Mouse (Mus musculus): Measurements from ENCODE around the gene Fbxl20. TPM values are rescaled to one million over a fixed set of nuclear protein-coding genes. Genes with fewer than 3 reads are reported as not detected.

Fbxl20 gene
- total RNA-seq, 1 experiment from 2014 or later: 61.6 TPM

- no peak for ATAC-seq (ENCODE audit: extremely low read depth, insufficient number of reproducible peaks, low FRiP score, poor library complexity, severe bottlenecking)
Observed at GRCm38 (mm10) chr11:98109706-98110105, 40.5 kb downstream of the Fbxl20 start.

- no peak for ATAC-seq (ENCODE audit: extremely low read depth, insufficient number of reproducible peaks, low FRiP score, poor library complexity, severe bottlenecking)
Observed at GRCm38 (mm10) chr11:98101332-98101731, 48.9 kb downstream of the Fbxl20 start.

GRCm38 (mm10) chr11:98090583-98090982 is 59.6 kb downstream of the Fbxl20 start:
- ATAC-seq (ENCODE audit: extremely low read depth, insufficient number of reproducible peaks, low FRiP score, poor library complexity, severe bottlenecking): no peak

DNA sequence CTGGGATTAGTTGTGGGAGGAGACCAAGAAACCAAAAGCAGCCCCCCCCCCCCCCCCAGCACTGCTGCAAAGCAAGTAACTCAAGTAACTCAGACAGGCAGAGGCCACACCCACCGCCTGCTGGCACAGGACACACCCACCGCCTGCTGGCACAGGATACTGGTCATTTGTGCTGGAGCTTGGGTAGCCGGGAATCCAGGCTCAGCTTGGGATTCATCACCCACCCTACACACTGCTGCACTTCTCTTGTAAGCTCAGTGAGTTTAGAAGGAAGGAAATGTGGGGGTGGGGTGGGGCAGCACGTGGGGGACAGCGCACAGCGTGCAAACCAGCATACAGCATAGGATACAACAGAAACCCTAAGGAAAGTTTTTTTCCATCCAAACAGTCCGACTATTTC is 62.0 kb downstream of the Fbxl20 start:
- no peak for ATAC-seq (ENCODE audit: extremely low read depth, insufficient number of reproducible peaks, low FRiP score, poor library complexity, severe bottlenecking)

DNA sequence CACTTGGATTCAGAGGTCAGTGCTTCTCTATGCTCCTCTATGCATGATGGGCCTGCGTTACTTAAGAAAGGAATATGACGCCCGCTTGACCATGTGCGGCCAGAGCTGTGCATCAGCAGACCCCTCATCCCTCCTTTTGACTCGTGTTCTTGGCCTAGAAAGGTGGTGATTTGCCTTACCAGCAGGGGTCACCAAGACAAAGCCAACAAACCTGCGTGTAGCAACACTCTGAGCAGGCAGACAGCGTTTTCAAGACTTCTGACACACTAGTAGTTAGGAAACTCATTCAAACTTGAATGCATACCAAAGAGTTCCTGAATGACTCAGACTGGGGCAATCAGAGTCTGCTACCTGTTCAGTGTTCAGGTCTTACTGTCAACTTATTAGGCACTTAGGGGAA is 63.6 kb downstream of the Fbxl20 start:
- ATAC-seq (ENCODE audit: extremely low read depth, insufficient number of reproducible peaks, low FRiP score, poor library complexity, severe bottlenecking): no peak

DNA sequence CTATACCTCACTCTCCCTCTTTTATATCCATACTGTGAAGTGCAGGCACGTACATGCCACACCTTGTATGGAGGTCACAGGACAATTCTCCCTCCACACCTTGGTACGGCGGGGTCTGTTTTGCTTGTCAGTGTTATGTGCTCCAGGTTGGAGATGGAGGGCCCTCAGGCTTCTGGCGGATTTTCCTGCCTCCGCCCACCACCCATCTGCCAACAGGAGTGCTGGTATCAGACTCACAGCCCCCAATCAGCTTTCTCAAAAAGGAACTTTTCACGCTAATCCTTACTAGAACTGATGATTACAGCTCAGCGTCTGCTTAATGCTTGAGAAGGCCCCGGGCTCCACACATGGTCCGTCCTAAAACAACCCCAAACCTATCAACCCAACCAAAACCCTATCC is 64.1 kb downstream of the Fbxl20 start:
- ATAC-seq (ENCODE audit: extremely low read depth, insufficient number of reproducible peaks, low FRiP score, poor library complexity, severe bottlenecking): no peak

DNA sequence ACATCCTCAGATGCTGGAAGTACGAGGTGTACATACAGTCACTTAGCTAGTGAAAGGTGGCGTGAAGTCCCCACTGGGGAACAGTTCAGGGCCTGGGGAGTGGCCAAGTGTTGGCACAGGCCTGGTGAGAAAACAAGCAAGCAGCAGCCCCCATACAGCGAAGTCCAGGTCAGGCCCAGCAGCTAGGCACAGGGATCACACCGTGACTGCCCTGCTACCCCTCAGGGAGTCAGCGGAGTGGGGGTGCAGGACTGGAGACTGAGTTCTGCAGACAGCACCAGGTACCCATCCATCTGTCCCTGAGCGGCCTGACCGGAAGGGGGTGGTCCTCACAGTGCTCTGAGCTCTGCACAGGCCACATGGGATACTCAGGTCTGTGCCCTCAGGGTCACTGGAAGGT is 67.5 kb downstream of the Fbxl20 start:
- 0 out of 2 replicates have a peak, but pooled peaks have one; percentile 9 for ATAC-seq (ENCODE audit: extremely low read depth, insufficient number of reproducible peaks, low FRiP score, poor library complexity, severe bottlenecking)

GRCm38 (mm10) chr11:98080450-98080849 is 69.8 kb downstream of the Fbxl20 start:
- no peak for ATAC-seq (ENCODE audit: extremely low read depth, insufficient number of reproducible peaks, low FRiP score, poor library complexity, severe bottlenecking)

GRCm38 (mm10) chr11:98077086-98077485 is 73.1 kb downstream of the Fbxl20 start:
- ATAC-seq (ENCODE audit: extremely low read depth, insufficient number of reproducible peaks, low FRiP score, poor library complexity, severe bottlenecking): no peak

GRCm38 (mm10) chr11:98075195-98075808 is 74.9 kb downstream of the Fbxl20 start:
- peak; percentile 70; the same call in 1 of the 2 replicates for ATAC-seq (ENCODE audit: extremely low read depth, insufficient number of reproducible peaks, low FRiP score, poor library complexity, severe bottlenecking)

DNA sequence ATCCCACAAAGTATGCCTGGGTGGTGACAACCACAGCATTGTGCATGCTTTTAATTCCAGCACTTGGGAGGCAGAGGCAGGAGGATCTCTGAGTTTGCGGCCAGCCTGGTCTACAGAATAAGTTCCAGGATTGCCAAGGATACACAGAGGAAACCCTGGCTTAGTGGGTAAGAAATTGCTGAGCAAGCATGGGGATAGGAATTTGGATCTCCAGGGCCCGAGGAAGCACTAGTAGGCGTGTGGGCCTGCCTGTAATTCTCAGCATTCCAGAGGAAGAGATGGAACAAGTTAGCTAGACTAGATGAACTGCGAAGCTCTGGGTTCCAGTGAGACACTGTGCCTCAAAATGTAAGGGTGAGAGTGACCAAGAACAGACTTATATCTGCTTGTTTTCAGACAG is 76.8 kb downstream of the Fbxl20 start:
- no peak for ATAC-seq (ENCODE audit: extremely low read depth, insufficient number of reproducible peaks, low FRiP score, poor library complexity, severe bottlenecking)

DNA sequence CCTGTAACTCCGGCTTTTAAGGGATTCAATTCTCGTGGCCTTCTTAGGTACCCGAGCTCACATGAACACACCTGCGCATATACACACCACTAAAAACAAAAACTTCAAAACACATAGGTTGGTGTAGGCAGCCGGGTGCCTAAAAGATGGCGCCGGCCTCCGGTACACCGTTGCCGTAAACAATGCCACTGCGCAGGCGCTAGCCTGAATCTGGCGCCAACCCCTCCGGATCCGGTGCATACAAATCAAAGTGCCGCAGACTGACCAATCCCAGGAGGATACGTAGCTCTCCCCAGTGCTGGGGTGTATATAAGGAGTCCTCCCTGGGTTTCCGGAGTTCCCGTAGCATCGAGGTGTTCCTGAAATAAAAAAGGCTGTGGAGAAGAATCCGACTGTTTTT is 82.9 kb downstream of the Fbxl20 start:
- no peak for ATAC-seq (ENCODE audit: extremely low read depth, insufficient number of reproducible peaks, low FRiP score, poor library complexity, severe bottlenecking)

DNA sequence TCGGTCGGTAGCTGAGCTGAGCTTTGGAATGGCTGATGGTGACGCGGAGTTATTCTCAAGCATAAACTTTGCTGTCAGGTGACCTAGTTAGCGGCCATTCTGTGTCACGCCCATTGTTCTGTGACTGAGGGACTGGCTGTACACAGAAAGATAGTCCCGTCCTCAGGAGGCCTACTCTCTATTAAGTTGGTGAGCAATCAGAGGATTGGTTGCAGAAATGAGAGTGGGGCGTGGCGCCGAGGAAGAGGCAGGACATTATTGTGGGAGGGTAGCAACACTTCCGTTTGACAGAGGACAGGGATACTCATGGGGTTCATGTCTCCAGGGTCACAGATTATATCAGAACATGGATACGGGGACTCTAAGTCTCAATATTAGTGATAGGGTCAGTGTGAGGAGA is 84.0 kb downstream of the Fbxl20 start:
- no peak for ATAC-seq (ENCODE audit: extremely low read depth, insufficient number of reproducible peaks, low FRiP score, poor library complexity, severe bottlenecking)

DNA sequence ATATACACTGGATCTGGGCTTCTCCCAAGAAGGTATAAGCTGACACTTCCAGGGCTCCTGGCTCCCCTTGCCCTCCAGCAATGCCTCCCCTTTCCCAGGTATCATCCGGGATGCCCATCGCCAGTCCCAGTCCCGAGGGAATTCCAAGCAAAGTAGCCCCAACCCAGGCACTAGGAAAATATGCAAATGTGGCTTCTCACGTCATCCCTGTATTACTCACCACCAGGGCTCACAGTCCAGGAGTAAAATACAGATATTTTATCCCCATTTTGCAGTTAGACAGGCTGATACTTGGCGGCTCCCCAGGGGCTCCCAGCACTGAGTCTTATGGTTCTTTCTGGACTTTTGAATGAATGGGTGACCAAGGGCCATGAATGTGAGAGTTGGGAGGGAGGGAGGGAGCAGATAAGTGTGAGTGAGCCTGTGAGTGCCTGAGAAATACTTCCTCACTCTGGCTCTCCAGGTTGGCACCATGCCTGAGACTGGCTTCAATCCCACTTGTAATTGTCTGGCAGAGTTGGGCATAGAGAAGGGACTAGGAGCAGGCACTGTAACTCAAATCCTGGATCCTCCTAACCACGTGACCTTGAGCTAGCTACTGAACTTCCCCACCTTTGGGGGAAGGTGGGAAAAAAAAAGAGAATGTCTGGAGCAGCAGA is 88.2 kb downstream of the Fbxl20 start:
- no peak for ATAC-seq (ENCODE audit: extremely low read depth, insufficient number of reproducible peaks, low FRiP score, poor library complexity, severe bottlenecking)

DNA sequence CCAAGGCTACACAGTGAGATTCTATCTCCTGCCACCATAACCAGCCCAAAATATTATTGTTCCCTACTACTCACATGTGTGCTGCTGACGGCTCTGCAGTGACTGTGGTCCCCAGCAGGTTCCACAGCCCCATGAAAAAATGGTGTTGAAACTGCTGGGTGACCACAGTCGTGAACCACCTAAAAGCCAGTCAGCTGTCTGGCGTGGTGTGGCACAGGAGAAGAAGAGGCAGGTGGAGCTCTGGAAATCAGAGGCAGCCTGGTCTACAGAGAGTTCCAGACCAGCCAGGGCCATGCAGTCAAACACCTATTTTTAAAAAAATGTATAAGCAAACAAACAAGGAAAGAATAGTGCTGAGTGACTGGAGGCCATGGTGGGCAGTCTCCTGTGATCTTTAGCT is 88.8 kb downstream of the Fbxl20 start:
- no peak for ATAC-seq (ENCODE audit: extremely low read depth, insufficient number of reproducible peaks, low FRiP score, poor library complexity, severe bottlenecking)

- ATAC-seq (ENCODE audit: extremely low read depth, insufficient number of reproducible peaks, low FRiP score, poor library complexity, severe bottlenecking): no peak
Observed at GRCm38 (mm10) chr11:98060104-98060692, 90.0 kb downstream of the Fbxl20 start.

DNA sequence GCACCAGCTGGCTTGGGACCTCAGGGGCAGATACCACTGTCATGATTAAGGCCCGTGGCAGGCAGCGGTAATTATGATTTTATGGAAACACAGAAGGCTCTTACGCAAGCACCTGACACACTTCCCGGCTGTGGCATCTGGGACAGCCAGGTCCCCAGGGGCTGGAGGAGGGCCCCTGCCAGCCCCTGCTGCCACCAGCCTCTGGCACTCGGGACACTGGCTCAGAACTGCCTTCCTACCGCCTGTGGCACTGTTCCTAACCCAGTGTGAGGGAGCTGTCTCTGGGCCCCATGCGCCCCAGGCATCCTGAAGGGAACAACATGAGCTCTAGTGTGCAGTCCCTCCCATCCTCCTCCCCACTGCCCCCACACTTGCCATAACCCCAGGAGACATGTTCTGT is 90.5 kb downstream of the Fbxl20 start:
- ATAC-seq (ENCODE audit: extremely low read depth, insufficient number of reproducible peaks, low FRiP score, poor library complexity, severe bottlenecking): no peak

DNA sequence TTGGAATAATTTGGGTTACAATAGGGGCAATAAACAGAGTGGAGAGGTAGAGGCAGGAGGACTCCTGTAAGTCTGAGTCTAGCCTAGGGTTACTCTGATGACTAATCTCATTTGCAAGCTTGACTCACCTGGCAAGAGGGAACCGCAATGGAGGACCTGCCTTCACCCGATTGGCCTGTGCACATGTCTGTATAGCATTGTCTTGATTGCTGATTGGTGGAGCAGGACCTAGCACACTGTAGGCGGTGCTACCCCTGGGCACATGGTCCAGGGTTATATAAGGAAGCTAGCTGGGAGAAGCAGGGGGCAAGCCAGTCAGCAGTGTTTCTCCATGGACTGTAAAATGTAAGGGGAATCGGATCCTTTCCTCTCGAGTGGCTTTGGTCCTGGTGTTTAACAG is 92.2 kb downstream of the Fbxl20 start:
- ATAC-seq (ENCODE audit: extremely low read depth, insufficient number of reproducible peaks, low FRiP score, poor library complexity, severe bottlenecking): no peak

DNA sequence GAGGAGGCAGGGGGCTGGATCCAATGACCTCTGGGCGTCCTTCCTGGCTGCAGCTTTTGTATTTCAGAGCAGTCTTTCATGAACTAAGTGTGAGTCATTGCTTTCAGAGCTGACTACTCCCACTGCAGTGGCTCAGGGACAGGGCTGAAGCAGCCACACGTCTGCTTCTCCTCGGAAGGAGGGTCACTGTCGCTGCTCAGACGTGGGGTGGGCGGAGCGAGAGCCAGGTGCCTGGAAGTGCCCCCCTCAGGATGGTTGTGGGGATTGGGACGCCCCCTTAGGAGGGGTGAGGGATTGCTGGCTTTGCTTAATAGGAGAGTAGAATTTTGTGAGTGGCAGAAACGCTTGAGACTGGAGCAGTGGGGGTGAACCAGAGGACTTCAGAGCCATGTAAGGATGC is 92.7 kb downstream of the Fbxl20 start:
- ATAC-seq (ENCODE audit: extremely low read depth, insufficient number of reproducible peaks, low FRiP score, poor library complexity, severe bottlenecking): no peak

GRCm38 (mm10) chr11:98052989-98053834 is 97.0 kb downstream of the Fbxl20 start, which contains the start of gene Stac2:
Stac2 (minus strand) TSS chr11:98053462.
- peak; percentile 31; the same call in 1 of the 2 replicates for ATAC-seq (ENCODE audit: extremely low read depth, insufficient number of reproducible peaks, low FRiP score, poor library complexity, severe bottlenecking)

Data from neutrophil, adult 5-6 weeks (primary cell).